Mouse (Mus musculus): ENCODE measurements at regions not wholly inside any gene's neighbourhood (a gene's known extent, or its start where the extent isn't known, plus 50 kb on each side); places are given as distances from the start of the nearest gene placed in this dataset.

GRCm38 (mm10) chr3:70957470-70957869, 950.1 kb downstream of the Otol1 start:
- DNase-seq (ENCODE audit: low read depth, low spot score) = peak; percentile 3

GRCm38 (mm10) chr3:70962498-70962897, 955.1 kb downstream of the Otol1 start:
- DNase-seq (ENCODE audit: low read depth, low spot score) = peak; percentile 86

- peak; percentile 43 for DNase-seq (ENCODE audit: low read depth, low spot score)
These were observed 969.5 kb downstream of the Otol1 start for GRCm38 (mm10) chr3:70976945-70977344.

GRCm38 (mm10) chr3:70990916-70991315, 983.5 kb downstream of the Otol1 start:
- DNase-seq (ENCODE audit: low read depth, low spot score) = no peak

- DNase-seq (ENCODE audit: low read depth, low spot score) = peak; percentile 25
These were observed 995.6 kb downstream of the Otol1 start for GRCm38 (mm10) chr3:71003052-71003451.
